Mouse (Mus musculus) duodenum, adult 2 months (tissue): ENCODE data around the gene Col6a5. TPM values are rescaled to one million over a fixed set of nuclear protein-coding genes. Genes with fewer than 3 reads are reported as not detected.

Source experiments
- polyA plus RNA-seq: library from polyadenylated mRNA; depleted of rRNA; stranded (reverse); fragments of >200 nt; gene quantifications from 2 replicates; pipeline ENCODE4 v1.2.3, GENCODE M21; 2012; ENCODE audit warnings: low replicate concordance; rRNA removed

Col6a5 gene
- polyA plus RNA-seq, result 0.33 and 0.75 TPM in 2 replicates

GRCm38 (mm10) chr9:105960533-105960932 is at the start of gene Col6a5:
Gene Col6a5 (minus strand): TSS chr9:105960643.

GRCm38 (mm10) chr9:105827791-105828385 is 132.6 kb downstream of the Col6a5 start, which contains the start of gene Col6a6:
Gene Col6a6 (minus strand): TSS chr9:105828160.

Other genes starting within 250 kb of the Col6a5 start
- 0.01 and 0.05 TPM in 2 replicates for gene Col6a6, start 132.5 kb downstream of the Col6a5 start, polyA plus RNA-seq
- 13.8 and 17.5 TPM in 2 replicates for gene Col6a4, start 136.1 kb upstream of the Col6a5 start, polyA plus RNA-seq
- gene Glyctk, start 197.5 kb upstream of the Col6a5 start, polyA plus RNA-seq, result 13.9 and 43.6 TPM in 2 replicates
- gene Wdr82, start 210.3 kb upstream of the Col6a5 start, polyA plus RNA-seq, result 25.0 and 31.6 TPM in 2 replicates
- gene Ppm1m, start 239.1 kb upstream of the Col6a5 start, polyA plus RNA-seq, result 14.0 and 19.1 TPM in 2 replicates
- 16.9 and 20.4 TPM in 2 replicates for gene Twf2, start 242.5 kb upstream of the Col6a5 start, polyA plus RNA-seq